Mouse (Mus musculus) layer of hippocampus, postnatal 25 days (tissue): Measurements from ENCODE around the gene Gabrg3. TPM values are rescaled to one million over a fixed set of nuclear protein-coding genes. Genes with fewer than 3 reads are reported as not detected.
A peak's percentile ranks its signal among the peaks of the same experiment; 100 is the strongest.

Source experiments
- DNase-seq, 2 experiments: peaks; one replicate each; pipeline ENCODE4 v3.0.0; 2022; ENCODE audit warnings: mixed read lengths in 2 of 2, low spot score in 1 of 2; ENCODE audit errors: extremely low spot score in 1 of 2
- total RNA-seq, 2 experiments: library from RNA; stranded (reverse); gene quantifications; 2 replicates each; pipeline ENCODE4 v1.2.3; 2021

Gene Gabrg3
- total RNA-seq, 2 experiments from 2014 or later, result 14.1 to 17.8 TPM

DNA sequence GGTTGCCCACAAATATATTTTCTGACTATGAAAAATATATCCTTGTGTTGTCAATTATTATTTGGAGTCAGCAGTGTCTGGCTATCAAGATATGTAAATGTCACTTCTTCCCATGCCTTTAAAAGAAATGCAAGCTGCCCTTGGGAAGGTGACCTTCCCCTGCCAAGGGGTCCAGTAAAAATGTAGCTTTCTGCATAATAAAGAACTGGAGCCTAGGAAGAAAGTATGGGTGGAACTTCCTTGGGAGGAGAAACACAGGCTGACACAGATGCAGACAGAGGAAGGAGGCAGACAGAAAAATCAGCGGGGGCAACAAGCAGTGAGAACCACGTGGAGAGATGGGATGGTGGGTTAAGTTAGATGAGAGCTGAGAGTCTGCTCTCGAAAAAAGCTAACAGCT is 304.9 kb downstream of the Gabrg3 start:
- no peak for DNase-seq

- DNase-seq, result peak in 1 of 2 experiments; percentile 35
Measured at GRCm38 (mm10) chr7:57071435-57072160, 315.4 kb downstream of the Gabrg3 start.

DNA sequence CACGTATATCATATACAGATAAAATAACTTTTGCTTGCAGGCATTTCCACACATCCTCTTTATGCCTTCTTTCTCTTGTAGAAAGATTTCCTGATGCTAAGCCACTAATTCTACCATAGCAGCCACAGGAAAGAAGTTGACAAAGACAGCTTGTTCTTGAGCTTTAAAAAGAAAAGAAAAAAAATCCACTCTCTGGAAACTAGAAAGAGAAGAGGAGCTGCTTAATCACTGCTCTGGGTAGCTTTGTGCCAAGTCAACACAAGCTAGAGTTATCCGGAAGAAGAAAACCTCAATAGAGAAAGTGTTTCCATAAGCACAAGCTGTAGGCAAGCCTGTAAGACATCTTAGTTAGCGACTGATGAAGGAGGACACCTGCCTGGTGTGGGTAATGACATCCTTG is 321.6 kb downstream of the Gabrg3 start:
- DNase-seq, result no peak

GRCm38 (mm10) chr7:57050906-57051635 is 335.9 kb downstream of the Gabrg3 start:
- DNase-seq, result no peak

GRCm38 (mm10) chr7:57037861-57038421 is 349.0 kb downstream of the Gabrg3 start:
- no peak for DNase-seq

GRCm38 (mm10) chr7:57000585-57001261 is 386.3 kb downstream of the Gabrg3 start:
- DNase-seq, result no peak

DNA sequence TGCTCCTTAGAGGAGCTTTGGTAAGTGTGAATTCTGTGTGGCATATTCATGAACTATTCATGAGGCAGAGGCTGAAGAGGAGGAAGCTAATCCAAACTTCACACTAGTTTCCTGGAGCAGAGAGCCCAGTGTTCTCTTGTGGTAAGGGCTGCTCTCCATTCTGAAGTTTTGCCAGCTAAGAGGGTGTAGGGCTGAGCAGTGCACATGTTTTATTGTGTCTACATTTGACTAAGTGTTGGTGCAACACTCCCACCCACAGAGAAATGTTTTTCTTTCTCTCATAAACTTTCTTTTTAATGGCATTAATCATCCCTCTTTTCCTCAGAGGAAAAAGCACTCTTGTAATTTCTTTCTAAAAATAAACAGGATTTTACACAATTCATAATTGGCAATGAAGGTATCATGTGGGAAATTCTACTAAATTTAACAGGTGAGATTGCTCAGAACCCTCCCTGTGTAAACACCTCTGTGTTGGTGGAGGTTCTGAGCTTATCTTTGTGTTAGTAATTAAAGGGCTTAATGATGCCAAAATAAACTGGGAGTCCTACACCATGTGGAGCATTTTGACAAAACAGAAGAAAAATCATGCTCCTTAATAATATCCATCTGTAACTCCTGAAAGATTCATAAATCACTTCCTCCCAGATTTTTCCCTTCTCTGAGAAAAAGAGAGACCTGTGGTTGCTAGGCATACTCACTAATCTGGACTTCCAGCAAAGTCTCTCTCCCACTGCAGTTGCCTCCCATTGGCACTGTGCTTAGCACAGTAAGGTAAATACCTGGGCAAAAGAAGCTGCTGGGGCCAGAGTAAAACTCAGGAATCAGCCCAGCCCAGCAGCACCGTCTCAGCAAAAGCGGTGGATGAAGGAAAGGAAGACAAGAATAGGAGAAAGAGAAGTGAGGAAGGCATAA is 389.0 kb downstream of the Gabrg3 start:
- DNase-seq, result no peak

DNA sequence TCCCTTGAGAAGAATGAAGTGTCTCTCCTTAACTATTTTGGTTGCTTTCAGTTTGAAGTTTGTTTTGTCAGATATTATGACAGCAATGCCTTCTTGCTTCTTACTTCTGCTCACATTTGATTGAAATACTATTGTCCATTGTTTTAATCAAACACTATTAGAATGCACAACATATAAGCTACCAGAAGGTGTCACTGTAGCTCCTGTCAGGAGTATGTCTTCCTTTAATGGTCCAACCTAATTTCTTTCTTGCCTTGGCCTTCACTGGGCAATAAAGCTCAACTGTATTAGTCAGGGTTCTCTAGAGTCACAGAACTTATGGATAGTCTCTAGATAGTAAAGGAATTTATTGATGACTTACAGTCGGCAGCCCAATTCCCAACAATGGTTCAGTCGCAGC is 440.6 kb downstream of the Gabrg3 start:
- DNase-seq, result no peak

GRCm38 (mm10) chr7:56941606-56942005 is 445.4 kb downstream of the Gabrg3 start:
- DNase-seq, result no peak

- no peak for DNase-seq
Measured at GRCm38 (mm10) chr7:56938020-56938419, 449.0 kb downstream of the Gabrg3 start.

DNA sequence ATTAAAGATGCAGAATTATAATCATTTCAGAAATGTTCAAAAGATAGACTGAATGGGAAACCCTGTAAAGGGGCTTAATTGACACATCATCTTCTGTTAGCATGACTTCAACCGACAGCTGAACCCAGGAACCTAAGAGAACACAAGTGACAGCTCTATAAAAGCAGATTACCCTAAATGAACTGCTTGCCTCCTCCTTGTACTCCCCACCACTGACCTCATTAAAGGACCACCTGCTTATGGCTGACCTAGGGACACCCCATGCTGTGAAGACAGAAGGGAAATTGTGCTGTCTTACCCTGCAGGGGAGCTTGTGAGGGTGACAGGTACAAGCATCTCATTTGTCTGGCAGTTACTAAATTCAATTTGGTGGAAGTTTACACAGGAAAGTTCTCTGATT is 467.5 kb downstream of the Gabrg3 start:
- DNase-seq, result no peak

DNA sequence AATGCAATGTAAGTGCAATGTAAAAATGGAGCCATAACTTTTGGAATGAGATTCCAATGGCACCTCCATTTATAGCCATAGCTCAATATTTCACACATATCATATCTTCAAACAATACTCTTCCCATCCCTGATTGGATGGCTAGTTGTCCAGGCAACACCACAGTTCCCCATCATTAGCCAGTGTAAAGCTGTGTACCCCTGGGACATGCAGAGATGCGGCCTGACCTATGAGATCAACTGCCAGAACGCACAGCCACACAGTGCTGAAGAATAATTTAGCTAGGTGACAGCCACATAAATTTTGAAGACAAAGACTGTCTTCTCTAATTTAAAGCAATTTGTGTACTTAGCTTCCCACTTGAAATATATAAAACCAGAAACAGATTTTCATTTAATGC is 472.1 kb downstream of the Gabrg3 start:
- DNase-seq, result no peak

GRCm38 (mm10) chr7:56899762-56900161 is 487.2 kb downstream of the Gabrg3 start:
- DNase-seq, result no peak

- DNase-seq, result no peak
Measured at GRCm38 (mm10) chr7:56867314-56868075, 519.5 kb downstream of the Gabrg3 start.

GRCm38 (mm10) chr7:56843565-56843964 is 543.4 kb downstream of the Gabrg3 start:
- DNase-seq, result peak in 1 of 2 experiments; percentile 6

GRCm38 (mm10) chr7:56825446-56825845 is 561.5 kb downstream of the Gabrg3 start:
- no peak for DNase-seq

GRCm38 (mm10) chr7:56801841-56802240 is 585.1 kb downstream of the Gabrg3 start:
- no peak for DNase-seq

- DNase-seq, result peak in 1 of 2 experiments; percentile 22
Measured at GRCm38 (mm10) chr7:56779122-56779521, 607.9 kb downstream of the Gabrg3 start.

- DNase-seq, result no peak
Measured at GRCm38 (mm10) chr7:56768216-56768615, 618.8 kb downstream of the Gabrg3 start.
